Mouse (Mus musculus) small intestine, adult 2 months (tissue): ENCODE results near the gene Herc2.

ENCODE experiments used
- CTCF ChIP-seq: fragments of 200-500 bp; IDR thresholded peaks from 2 replicates; pipeline ENCODE4 v1.5.1; 2012; ENCODE audit warnings: low read depth, mild to moderate bottlenecking, control low read depth, inconsistent platforms, low read length, moderate library complexity, mixed read lengths; ENCODE audit not compliant: insufficient replicate concordance, insufficient read length; ENCODE audit errors: extremely low read depth
- POLR2A ChIP-seq: fragments of 200-500 bp; IDR thresholded peaks from 2 replicates; pipeline ENCODE4 v1.6.1; 2012; ENCODE audit warnings: low read depth, mild to moderate bottlenecking, control low read depth, inconsistent platforms, low read length, moderate library complexity

DNA sequence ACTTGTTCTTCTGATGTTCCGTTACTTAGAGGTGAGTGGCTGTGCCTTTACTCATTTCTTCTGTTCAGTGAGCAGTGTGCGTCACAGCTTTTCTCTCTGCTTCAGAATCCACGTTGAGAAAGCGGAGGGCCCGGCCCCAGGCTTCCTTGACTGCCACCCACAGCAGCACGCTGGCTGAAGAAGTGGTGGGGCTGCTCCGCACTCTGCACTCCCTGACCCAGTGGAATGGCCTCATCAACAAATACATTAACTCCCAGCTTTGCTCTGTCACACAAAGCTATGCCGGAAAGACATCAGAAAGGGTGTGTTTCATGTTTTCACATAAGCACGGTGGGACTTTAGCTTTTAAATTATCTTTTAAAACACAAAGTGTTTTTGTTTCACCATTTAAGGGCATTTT lies 103.2 kb downstream of the Herc2 start:
- TF ChIP-seq CTCF, result no peak
- TF ChIP-seq POLR2A, result no peak
